Mouse (Mus musculus): ENCODE results near the gene Gm13030. TPM values are rescaled to one million over a fixed set of nuclear protein-coding genes. Genes with fewer than 3 reads are reported as not detected.

Gene Gm13030
- polyA plus RNA-seq (2012; rRNA removed) = not detected in 2 replicates

GRCm38 (mm10) chr4:138873864-138874263 is at the start of gene Gm13030:
Gene Gm13030 (minus strand): TSS chr4:138873964.

GRCm38 (mm10) chr4:138913797-138914196 is 40.0 kb upstream of the Gm13030 start, which contains the start of gene Otud3:
Gene Otud3 (minus strand): TSS chr4:138913945.

GRCm38 (mm10) chr4:138877731-138878130 is 4.0 kb upstream of the Gm13030 start, which contains the start of gene Pla2g2e:
Gene Pla2g2e (plus strand): TSS chr4:138877942.

GRCm38 (mm10) chr4:138863344-138863998 is 10.3 kb downstream of the Gm13030 start, which contains the start of gene Pla2g5:
Gene Pla2g5 (minus strand): TSS chr4:138863482.

Other genes with a start within 250 kb of the Gm13030 start
- not detected in 2 replicates for gene Vwa5b1, start 238.1 kb downstream of the Gm13030 start, polyA plus RNA-seq (2012; rRNA removed)
- not detected in 2 replicates for gene Pla2g2c, start 149.2 kb downstream of the Gm13030 start, polyA plus RNA-seq (2012; rRNA removed)
- gene Ubxn10, start 136.8 kb downstream of the Gm13030 start, polyA plus RNA-seq (2012; rRNA removed) = 0.03 and 0.05 TPM in 2 replicates
- gene Pla2g2f, start 116.3 kb downstream of the Gm13030 start, polyA plus RNA-seq (2012; rRNA removed) = 0.06 TPM in 1 of 2 replicates, not detected in the other
- not detected in 2 replicates for gene Pla2g2d, start 98.2 kb downstream of the Gm13030 start, polyA plus RNA-seq (2012; rRNA removed)
- not detected in 2 replicates for gene Pla2g5, start 10.5 kb downstream of the Gm13030 start, polyA plus RNA-seq (2012; rRNA removed)
- gene Pla2g2e, start 4.0 kb upstream of the Gm13030 start, polyA plus RNA-seq (2012; rRNA removed) = 0.15 TPM in 1 of 2 replicates, not detected in the other
- gene Otud3, start 40.0 kb upstream of the Gm13030 start, polyA plus RNA-seq (2012; rRNA removed) = 1.4 TPM in 2 replicates
- gene Rnf186, start 93.1 kb upstream of the Gm13030 start, polyA plus RNA-seq (2012; rRNA removed) = 0.10 TPM in 1 of 2 replicates, not detected in the other
- 1.5 and 2.2 TPM in 2 replicates for gene Tmco4, start 98.9 kb upstream of the Gm13030 start, polyA plus RNA-seq (2012; rRNA removed)
- gene Htr6, start 201.6 kb upstream of the Gm13030 start, polyA plus RNA-seq (2012; rRNA removed) = not detected in 2 replicates
- gene Nbl1, start 219.0 kb upstream of the Gm13030 start, polyA plus RNA-seq (2012; rRNA removed) = 0.45 and 1.1 TPM in 2 replicates